Mouse (Mus musculus): ENCODE results near the gene Magi1. TPM values are rescaled to one million over a fixed set of nuclear protein-coding genes. Genes with fewer than 3 reads are reported as not detected.
A peak's percentile ranks its signal among the peaks of the same experiment; 100 is the strongest.

Magi1 gene
- polyA plus RNA-seq, 1 experiment from 2014 or later = 28.5 TPM

- no peak for DNase-seq (ENCODE audit: low spot score, missing footprints)
- H3K27ac ChIP-seq (ENCODE audit: low read depth, low read length) = no peak overlapping the region
Observed at GRCm38 (mm10) chr6:93844576-93844975, 439.1 kb downstream of the Magi1 start.

GRCm38 (mm10) chr6:93838398-93838797 is 445.3 kb downstream of the Magi1 start:
- Histone ChIP-seq H3K4me3 (ENCODE audit: low read depth, low read length) (no peak overlapping the region), H3K27ac (ENCODE audit: low read depth, low read length) (no peak overlapping the region), H3K9me3 (ENCODE audit: control insufficient read depth, low read length) (no peaks in the 10 kb centered on the region), H3K27me3 (ENCODE audit: control insufficient read depth, insufficient read depth, low read length) (no peaks in the 10 kb centered on the region), H3K4me2 (no peak overlapping the region), H3K9ac (ENCODE audit: low read length) (no peak overlapping the region), H3K36me3 (ENCODE audit: control insufficient read depth, insufficient read depth, low read length) (no peaks in the 10 kb centered on the region), H3K4me1 (ENCODE audit: control insufficient read depth, insufficient read depth, low read length) (no peaks in the 10 kb centered on the region)
- WGBS = 82% methylated on average over 4 of the region's 4 CpGs
- DNase-seq (ENCODE audit: low spot score, missing footprints) = no peak
- no peak for ATAC-seq (ENCODE audit: low FRiP score)

More at GRCm38 (mm10) chr6:93844576-93844975, 439.1 kb downstream of the Magi1 start:
- ATAC-seq (ENCODE audit: low FRiP score) = no peak
- Histone ChIP-seq H3K4me1 (ENCODE audit: control insufficient read depth, insufficient read depth, low read length) (peaks cover 20% of the 10 kb centered on the region), H3K27me3 (ENCODE audit: control insufficient read depth, insufficient read depth, low read length) (no peaks in the 10 kb centered on the region), H3K9ac (ENCODE audit: low read length) (no peak overlapping the region), H3K9me3 (ENCODE audit: control insufficient read depth, low read length) (no peaks in the 10 kb centered on the region), H3K4me3 (ENCODE audit: low read depth, low read length) (no peak overlapping the region), H3K4me2 (no peak overlapping the region), H3K36me3 (ENCODE audit: control insufficient read depth, insufficient read depth, low read length) (no peaks in the 10 kb centered on the region)
- WGBS = 79% methylated on average over 5 of the region's 5 CpGs

- Histone ChIP-seq H3K27me3 (ENCODE audit: control insufficient read depth, insufficient read depth, low read length) (no peaks in the 10 kb centered on the region), H3K4me2 (no peak overlapping the region), H3K27ac (ENCODE audit: low read depth, low read length) (no peak overlapping the region), H3K4me1 (ENCODE audit: control insufficient read depth, insufficient read depth, low read length) (no peaks in the 10 kb centered on the region), H3K9ac (ENCODE audit: low read length) (no peak overlapping the region), H3K9me3 (ENCODE audit: control insufficient read depth, low read length) (no peaks in the 10 kb centered on the region), H3K36me3 (ENCODE audit: control insufficient read depth, insufficient read depth, low read length) (no peaks in the 10 kb centered on the region), H3K4me3 (ENCODE audit: low read depth, low read length) (no peak overlapping the region)
- ATAC-seq (ENCODE audit: low FRiP score) (no peak), DNase-seq (ENCODE audit: low spot score, missing footprints) (no peak)
- WGBS = 93% methylated on average over 5 of the region's 5 CpGs
Observed at GRCm38 (mm10) chr6:93836585-93836984, 447.1 kb downstream of the Magi1 start.

- Histone ChIP-seq H3K9ac (ENCODE audit: low read length) (no peak overlapping the region), H3K27ac (ENCODE audit: low read depth, low read length) (no peak overlapping the region), H3K4me2 (no peak overlapping the region), H3K27me3 (ENCODE audit: control insufficient read depth, insufficient read depth, low read length) (no peaks in the 10 kb centered on the region), H3K9me3 (ENCODE audit: control insufficient read depth, low read length) (no peaks in the 10 kb centered on the region), H3K36me3 (ENCODE audit: control insufficient read depth, insufficient read depth, low read length) (no peaks in the 10 kb centered on the region), H3K4me3 (ENCODE audit: low read depth, low read length) (no peak overlapping the region), H3K4me1 (ENCODE audit: control insufficient read depth, insufficient read depth, low read length) (no peaks in the 10 kb centered on the region)
- 95% methylated on average over 4 of the region's 4 CpGs for WGBS
- ATAC-seq (ENCODE audit: low FRiP score) = no peak
- no peak for DNase-seq (ENCODE audit: low spot score, missing footprints)
Observed at GRCm38 (mm10) chr6:93835211-93835610, 448.5 kb downstream of the Magi1 start.

GRCm38 (mm10) chr6:93828262-93828661 is 455.5 kb downstream of the Magi1 start:
- H3K27me3 ChIP-seq (ENCODE audit: control insufficient read depth, insufficient read depth, low read length) = no peaks in the 10 kb centered on the region
- 87% methylated on average over 6 of the region's 6 CpGs for WGBS
- no peak for ATAC-seq (ENCODE audit: low FRiP score)
- no peaks in the 10 kb centered on the region for H3K36me3 ChIP-seq (ENCODE audit: control insufficient read depth, insufficient read depth, low read length)
- H3K27ac ChIP-seq (ENCODE audit: low read depth, low read length) = no peak overlapping the region
- DNase-seq (ENCODE audit: low spot score, missing footprints) = no peak
- H3K9me3 ChIP-seq (ENCODE audit: control insufficient read depth, low read length) = no peaks in the 10 kb centered on the region
- no peak overlapping the region for H3K4me2 ChIP-seq
- H3K9ac ChIP-seq (ENCODE audit: low read length) = no peak overlapping the region
- H3K4me3 ChIP-seq (ENCODE audit: low read depth, low read length) = no peak overlapping the region
- H3K4me1 ChIP-seq (ENCODE audit: control insufficient read depth, insufficient read depth, low read length) = peaks cover 3% of the 10 kb centered on the region; the same call in 1 of the 2 replicates

- no peak overlapping the region for H3K4me2 ChIP-seq
- WGBS = 81% methylated on average over 4 of the region's 4 CpGs
- H3K27ac ChIP-seq (ENCODE audit: low read depth, low read length) = no peak overlapping the region
- no peaks in the 10 kb centered on the region for H3K9me3 ChIP-seq (ENCODE audit: control insufficient read depth, low read length)
- H3K27me3 ChIP-seq (ENCODE audit: control insufficient read depth, insufficient read depth, low read length) = no peaks in the 10 kb centered on the region
- no peak overlapping the region for H3K9ac ChIP-seq (ENCODE audit: low read length)
- H3K4me1 ChIP-seq (ENCODE audit: control insufficient read depth, insufficient read depth, low read length) = peaks cover 8% of the 10 kb centered on the region; the same call in 1 of the 2 replicates
- ATAC-seq (ENCODE audit: low FRiP score) (no peak), DNase-seq (ENCODE audit: low spot score, missing footprints) (no peak)
- no peaks in the 10 kb centered on the region for H3K36me3 ChIP-seq (ENCODE audit: control insufficient read depth, insufficient read depth, low read length)
- no peak overlapping the region for H3K4me3 ChIP-seq (ENCODE audit: low read depth, low read length)
Observed at GRCm38 (mm10) chr6:93826875-93827274, 456.8 kb downstream of the Magi1 start.

- no peak for ATAC-seq (ENCODE audit: low FRiP score)
- no peaks in the 10 kb centered on the region for H3K9me3 ChIP-seq (ENCODE audit: control insufficient read depth, low read length)
- WGBS = 81% methylated on average over 9 of the region's 9 CpGs
- no peak for DNase-seq (ENCODE audit: low spot score, missing footprints)
- no peaks in the 10 kb centered on the region for H3K36me3 ChIP-seq (ENCODE audit: control insufficient read depth, insufficient read depth, low read length)
- no peak overlapping the region for H3K4me2 ChIP-seq
- H3K27ac ChIP-seq (ENCODE audit: low read depth, low read length) = no peak overlapping the region
- H3K4me1 ChIP-seq (ENCODE audit: control insufficient read depth, insufficient read depth, low read length) = peaks cover 33% of the 10 kb centered on the region
- no peaks in the 10 kb centered on the region for H3K27me3 ChIP-seq (ENCODE audit: control insufficient read depth, insufficient read depth, low read length)
- H3K9ac ChIP-seq (ENCODE audit: low read length) = no peak overlapping the region
- no peak overlapping the region for H3K4me3 ChIP-seq (ENCODE audit: low read depth, low read length)
Observed at GRCm38 (mm10) chr6:93822221-93822897, 461.4 kb downstream of the Magi1 start.

- H3K4me1 ChIP-seq (ENCODE audit: control insufficient read depth, insufficient read depth, low read length) = peaks cover 33% of the 10 kb centered on the region
- no peaks in the 10 kb centered on the region for H3K27me3 ChIP-seq (ENCODE audit: control insufficient read depth, insufficient read depth, low read length)
- WGBS = 53% methylated on average over 7 of the region's 7 CpGs
- no peak overlapping the region for H3K4me3 ChIP-seq (ENCODE audit: low read depth, low read length)
- H3K4me2 ChIP-seq = no peak overlapping the region
- no peaks in the 10 kb centered on the region for H3K36me3 ChIP-seq (ENCODE audit: control insufficient read depth, insufficient read depth, low read length)
- DNase-seq (ENCODE audit: low spot score, missing footprints) (no peak), ATAC-seq (ENCODE audit: low FRiP score) (no peak)
- H3K9me3 ChIP-seq (ENCODE audit: control insufficient read depth, low read length) = no peaks in the 10 kb centered on the region
- H3K9ac ChIP-seq (ENCODE audit: low read length) = no peak overlapping the region
- H3K27ac ChIP-seq (ENCODE audit: low read depth, low read length) = no peak overlapping the region
Observed at GRCm38 (mm10) chr6:93821512-93821911, 462.2 kb downstream of the Magi1 start.

GRCm38 (mm10) chr6:93819888-93820287 is 463.8 kb downstream of the Magi1 start:
- 0 out of 2 replicates have a peak, but pooled peaks cover 2% of the 10 kb centered on the region for H3K36me3 ChIP-seq (ENCODE audit: control insufficient read depth, insufficient read depth, low read length)
- WGBS = 14% methylated on average over 6 of the region's 6 CpGs
- H3K4me2 ChIP-seq = peak overlapping the region; percentile 15; the same call in 1 of the 2 replicates
- ATAC-seq (ENCODE audit: low FRiP score) (peak; percentile 96), DNase-seq (ENCODE audit: low spot score, missing footprints) (peak; percentile 94)
- H3K9ac ChIP-seq (ENCODE audit: low read length) = peak overlapping the region; percentile 20; the same call in 1 of the 2 replicates
- peaks cover 33% of the 10 kb centered on the region for H3K4me1 ChIP-seq (ENCODE audit: control insufficient read depth, insufficient read depth, low read length)
- H3K9me3 ChIP-seq (ENCODE audit: control insufficient read depth, low read length) = no peaks in the 10 kb centered on the region
- H3K27me3 ChIP-seq (ENCODE audit: control insufficient read depth, insufficient read depth, low read length) = no peaks in the 10 kb centered on the region
- H3K27ac ChIP-seq (ENCODE audit: low read depth, low read length) = peak overlapping the region; percentile 74
- no peak overlapping the region for H3K4me3 ChIP-seq (ENCODE audit: low read depth, low read length)
